Mouse (Mus musculus) liver, embryonic 14.5 days (tissue): ENCODE data around the gene Usp36. TPM values are rescaled to one million over a fixed set of nuclear protein-coding genes. Genes with fewer than 3 reads are reported as not detected.
A peak's percentile ranks its signal among the peaks of the same experiment; 100 is the strongest.

Source experiments
- ATAC-seq: fragments of 200-750 bp; cut with Nextera tagmentation; 2 replicates; pipeline ENCODE4 v1.8.0; 2017; ENCODE audit warnings: moderate number of reproducible peaks, mild to moderate bottlenecking, moderate library complexity; ENCODE audit not compliant: insufficient read depth
- DNase-seq, 3 experiments: peaks; one replicate each; pipeline ENCODE4 v3.0.0-alpha.2; 2012 to 2013; ENCODE audit warnings: low read depth in 3 of 3, low spot score in 3 of 3
- H3K27ac ChIP-seq: fragments of 300-500 bp; sonication (generic); 2 replicates; pipeline ENCODE4 v1.5.1; 2014; ENCODE audit warnings: moderate library complexity, mild to moderate bottlenecking, control low read depth, inconsistent platforms
- H3K27me3 ChIP-seq: fragments of 300-500 bp; sonication (generic); 2 replicates; pipeline ENCODE4 v1.6.1; 2014; ENCODE audit warnings: mild to moderate bottlenecking, low read length, moderate library complexity; ENCODE audit not compliant: control insufficient read depth, insufficient read depth
- H3K36me3 ChIP-seq: fragments of 300-500 bp; sonication (generic); replicated peaks from 2 replicates; pipeline ENCODE4 v1.6.1; 2014; ENCODE audit warnings: low read depth; ENCODE audit not compliant: control insufficient read depth, insufficient read depth
- H3K4me1 ChIP-seq, 2 experiments: fragments of 200-500 bp in 1 of 2; fragments of 300-500 bp in 1 of 2; sonication (generic) in 1 of 2; replicated peaks; 2 replicates each; pipeline ENCODE4 v1.6.1; 2012 to 2014; ENCODE audit warnings: antibody characterized with exemption in 1 of 2, inconsistent platforms in 1 of 2, low read length in 1 of 2; ENCODE audit not compliant: control insufficient read depth in 2 of 2, insufficient read depth in 2 of 2
- H3K4me2 ChIP-seq: fragments of 300-500 bp; sonication (generic); 2 replicates; pipeline ENCODE4 v1.6.1; 2014; ENCODE audit warnings: low read depth, mild to moderate bottlenecking, control low read depth, moderate library complexity
- H3K4me3 ChIP-seq, 2 experiments: fragments of 200-500 bp in 1 of 2; fragments of 300-500 bp in 1 of 2; sonication (generic) in 1 of 2; 2 replicates each; pipeline ENCODE4 v1.5.1; 2012 to 2014; ENCODE audit warnings: low read depth in 2 of 2, low read length in 2 of 2, mild to moderate bottlenecking in 2 of 2, control low read depth in 1 of 2, inconsistent platforms in 1 of 2, moderate library complexity in 1 of 2; ENCODE audit not compliant: insufficient read depth in 1 of 2
- H3K9ac ChIP-seq: fragments of 300-500 bp; sonication (generic); replicated peaks from 2 replicates; pipeline ENCODE4 v1.6.1; 2014; ENCODE audit warnings: mild to moderate bottlenecking, control low read depth, moderate library complexity
- H3K9me3 ChIP-seq: fragments of 300-500 bp; sonication (generic); 2 replicates; pipeline ENCODE4 v1.6.1; 2016; ENCODE audit warnings: low read length, mixed read lengths; ENCODE audit not compliant: control insufficient read depth
- CTCF ChIP-seq: IDR thresholded peaks from 2 replicates; pipeline ENCODE4 v1.5.1; 2016; ENCODE audit warnings: antibody characterized with exemption, low read depth, control low read depth
- EP300 ChIP-seq: IDR thresholded peaks from 2 replicates; pipeline ENCODE4 v1.6.1; 2016; ENCODE audit warnings: antibody characterized with exemption, low read depth
- WGBS: fragments of 180-500 bp; shearing (Covaris S2); extraction: QIAGEN DNeasy Blood & Tissue Kit; methylation state at CpG from one replicate; pipeline ENCODE4 v1.1.7; 2014; ENCODE audit not compliant: insufficient replicate concordance; 5-methylcytosine and 5-hydroxymethylcytosine counted together
- polyA plus RNA-seq, 2 experiments: library from polyadenylated mRNA; depleted of rRNA in 1 of 2; stranded (reverse) in 1 of 2; unstranded in 1 of 2; fragments of >200 nt; fragmentation: Nextera tagmentation in 1 of 2; extraction: Ambion mirVana in 1 of 2; gene quantifications; 2 replicates each; pipeline versions ENCODE4 v1.2.1 to v1.2.3; 2012 to 2014

Gene Usp36
- polyA plus RNA-seq, 2 experiments: 4.1 to 5.3 TPM

DNA sequence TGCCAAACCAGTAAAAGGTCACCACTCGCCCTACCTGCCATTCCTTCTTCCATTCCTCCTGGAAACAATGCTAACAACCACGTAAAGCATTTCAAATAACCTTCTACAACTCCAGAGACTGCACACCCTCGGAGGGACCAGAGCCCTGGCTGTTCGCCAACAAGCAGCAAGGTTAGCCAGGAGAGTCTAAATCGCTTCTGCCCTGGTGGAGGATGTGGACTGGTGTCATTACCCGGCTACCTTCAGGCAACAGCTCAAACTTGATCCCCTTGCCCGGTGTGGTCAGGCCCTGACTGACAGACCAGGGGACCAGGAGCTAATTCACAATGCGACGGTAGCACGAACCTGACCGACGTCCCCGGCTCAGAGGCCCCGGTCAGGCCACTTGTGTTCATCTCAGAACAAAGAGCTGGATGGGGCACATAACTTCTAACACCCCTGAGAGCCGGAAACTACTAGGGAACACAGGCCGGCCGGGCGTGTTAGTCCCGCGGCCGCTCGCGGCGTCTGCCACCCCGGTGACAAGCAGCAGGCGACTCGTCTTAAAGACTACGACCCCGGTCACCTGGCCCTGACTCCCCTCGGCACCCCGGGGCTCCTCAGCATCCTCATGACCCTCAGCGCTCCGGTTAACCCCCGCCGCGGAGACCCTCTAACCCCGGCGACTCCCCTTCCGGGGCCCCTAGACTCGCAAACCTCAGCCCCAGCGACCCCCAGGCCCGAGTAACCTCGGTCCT is 42.5 kb downstream of the Usp36 start:
- peaks cover 0 to 13% of the 10 kb centered on the region in 2 experiments; a peak in 3 of 4 replicates for H3K4me1 ChIP-seq
- H3K4me2 ChIP-seq: peak overlapping the region; percentile 97
- DNase-seq (no peak), ATAC-seq (no peak)
- H3K27me3 ChIP-seq: no peaks in the 10 kb centered on the region
- no peak overlapping the region for H3K27ac ChIP-seq
- H3K4me3 ChIP-seq: peak overlapping the region; percentile 65 to 73
- no peak for TF ChIP-seq EP300
- TF ChIP-seq CTCF: no peak
- no peaks in the 10 kb centered on the region for H3K36me3 ChIP-seq
- H3K9me3 ChIP-seq: no peaks in the 10 kb centered on the region
- WGBS: 3% methylated on average over 43 of the region's 43 CpGs
- peak overlapping the region; percentile 74 for H3K9ac ChIP-seq

DNA sequence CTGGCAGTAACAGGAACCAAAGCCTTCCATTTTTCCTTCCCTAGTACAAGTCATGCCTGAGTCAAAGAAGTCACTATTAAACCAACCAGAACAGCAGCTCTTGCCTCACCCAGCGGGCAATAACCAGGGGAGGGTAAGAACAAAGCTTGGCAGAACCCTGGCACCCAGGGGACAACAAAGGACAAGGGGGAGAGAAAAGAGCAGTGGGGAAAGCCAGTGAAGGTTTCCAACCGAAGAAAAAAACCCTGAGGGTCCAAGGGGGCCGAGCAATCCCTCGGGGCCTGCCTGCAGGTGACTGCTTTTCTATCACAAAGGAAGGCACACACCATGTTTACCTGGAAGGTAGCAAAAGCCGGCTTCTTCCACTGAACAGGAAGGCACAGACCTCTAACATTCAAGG is 43.3 kb downstream of the Usp36 start:
- peak overlapping the region; percentile 97 for H3K4me2 ChIP-seq
- no peak overlapping the region for H3K27ac ChIP-seq
- peak overlapping the region in 1 of 2 experiments; percentile 73; a peak in 1 of 4 replicates for H3K4me3 ChIP-seq
- H3K9me3 ChIP-seq: no peaks in the 10 kb centered on the region
- no peak overlapping the region for H3K9ac ChIP-seq
- 56% methylated on average over 5 of the region's 5 CpGs for WGBS
- H3K36me3 ChIP-seq: no peaks in the 10 kb centered on the region
- H3K4me1 ChIP-seq: peaks cover 0 to 13% of the 10 kb centered on the region in 2 experiments; a peak in 3 of 4 replicates
- no peaks in the 10 kb centered on the region for H3K27me3 ChIP-seq
- ATAC-seq (no peak), DNase-seq (no peak)
- no peak for TF ChIP-seq EP300
- no peak for TF ChIP-seq CTCF

DNA sequence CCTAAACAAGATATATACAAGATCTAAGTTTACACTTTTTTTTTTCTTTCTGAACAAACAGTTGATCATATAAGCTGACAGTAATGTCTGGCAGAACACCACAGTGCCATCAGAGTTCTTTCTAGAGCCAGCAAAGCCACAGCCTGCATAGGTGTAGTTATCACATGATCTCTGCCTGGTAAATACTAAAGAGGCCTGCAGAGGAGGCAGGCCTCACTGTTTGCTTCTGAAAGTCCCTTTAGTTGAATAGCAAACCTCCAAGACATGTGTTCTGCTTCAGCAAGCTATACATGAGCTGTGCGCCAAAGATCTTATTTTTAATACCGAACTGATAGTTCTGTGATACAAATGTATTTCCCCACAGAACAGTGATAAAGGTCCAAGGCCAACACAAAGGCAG is 44.9 kb downstream of the Usp36 start:
- TF ChIP-seq CTCF: no peak
- Histone ChIP-seq H3K36me3 (no peaks in the 10 kb centered on the region), H3K9ac (no peak overlapping the region), H3K9me3 (no peaks in the 10 kb centered on the region), H3K4me3 (no peak overlapping the region), H3K27ac (no peak overlapping the region), H3K4me2 (no peak overlapping the region), H3K27me3 (no peaks in the 10 kb centered on the region), H3K4me1 (peaks cover 0 to 13% of the 10 kb centered on the region in 2 experiments; a peak in 3 of 4 replicates)
- no peak for DNase-seq
- WGBS: 78% methylated on average over 2 of the region's 2 CpGs
- ATAC-seq: no peak

DNA sequence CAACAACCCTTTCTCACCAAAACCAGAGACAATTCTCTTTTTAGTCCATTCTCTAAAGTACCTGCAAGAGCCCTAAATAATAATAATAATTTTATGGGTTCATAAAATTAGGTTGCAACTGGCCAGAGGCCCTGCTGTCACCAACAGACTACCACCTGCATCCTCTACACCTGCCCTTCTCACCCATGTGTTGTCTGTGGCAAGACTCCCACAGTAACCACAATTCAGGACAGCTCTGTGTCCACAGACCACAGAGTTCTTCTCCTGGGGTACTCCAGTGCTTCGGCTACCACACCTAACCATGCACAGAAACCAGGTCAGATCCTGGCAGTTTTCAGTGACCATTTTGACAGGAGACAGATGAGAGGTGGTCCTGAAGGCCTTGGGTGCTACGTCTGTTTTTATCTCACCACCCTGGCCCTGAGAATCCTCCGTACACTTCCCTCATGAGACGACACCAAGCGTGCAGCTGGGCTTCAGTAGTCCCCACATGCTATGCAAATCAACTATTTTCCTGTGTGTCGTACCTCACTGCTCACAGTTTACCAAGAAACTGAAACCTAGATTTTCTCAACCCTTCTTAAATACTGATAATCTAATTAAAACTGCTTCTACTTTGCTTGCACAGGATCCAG is 46.3 kb downstream of the Usp36 start:
- DNase-seq (no peak), ATAC-seq (no peak)
- Histone ChIP-seq H3K4me3 (no peak overlapping the region), H3K9ac (no peak overlapping the region), H3K9me3 (no peaks in the 10 kb centered on the region), H3K4me1 (peaks cover 0 to 8% of the 10 kb centered on the region in 2 experiments; a peak in 2 of 4 replicates), H3K27me3 (no peaks in the 10 kb centered on the region), H3K4me2 (no peak overlapping the region), H3K36me3 (no peaks in the 10 kb centered on the region), H3K27ac (no peak overlapping the region)
- TF ChIP-seq CTCF: no peak
- TF ChIP-seq EP300: no peak
- 47% methylated on average over 6 of the region's 6 CpGs for WGBS

DNA sequence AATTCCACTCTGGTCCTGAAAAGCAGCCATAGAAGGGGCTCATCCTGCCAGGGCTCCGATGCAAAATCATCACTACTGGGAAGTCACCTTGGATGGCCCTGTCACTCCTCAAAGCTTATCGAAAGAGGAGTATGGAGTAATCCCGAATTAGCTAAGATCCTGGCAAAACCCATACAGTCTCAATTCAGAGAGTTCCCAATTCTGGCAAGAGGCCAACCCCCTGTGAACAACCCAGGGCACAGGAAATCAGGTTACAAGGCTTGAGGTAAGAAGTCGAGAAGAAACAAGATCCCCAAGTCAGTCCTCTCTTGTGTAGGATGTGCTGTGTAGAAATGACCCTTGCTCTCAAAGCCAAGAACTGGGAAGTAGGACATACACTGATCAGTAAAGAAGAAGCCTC is 47.5 kb downstream of the Usp36 start:
- Histone ChIP-seq H3K27me3 (no peaks in the 10 kb centered on the region), H3K36me3 (no peaks in the 10 kb centered on the region), H3K4me3 (no peak overlapping the region), H3K27ac (no peak overlapping the region), H3K9ac (no peak overlapping the region), H3K4me2 (no peak overlapping the region), H3K4me1 (peaks cover 0 to 8% of the 10 kb centered on the region in 2 experiments; a peak in 1 of 4 replicates), H3K9me3 (no peaks in the 10 kb centered on the region)
- ATAC-seq (no peak), DNase-seq (no peak)
- TF ChIP-seq CTCF (no peak), EP300 (no peak)
- WGBS: 55% methylated on average over 4 of the region's 4 CpGs
